Mouse (Mus musculus): ENCODE measurements around the gene Gm21671. TPM values are rescaled to one million over a fixed set of nuclear protein-coding genes. Genes with fewer than 3 reads are reported as not detected.

The Gm21671 gene
- total and polyA plus RNA-seq, 2 experiments from 2014 or later = not detected

Other genes starting within 250 kb of the Gm21671 start
- 7.3 and 29.1 TPM in 2 replicates for gene Xrcc2, start 248.6 kb downstream of the Gm21671 start, total RNA-seq (2014; rRNA removed; ENCODE audit: low replicate concordance)
- gene Xrcc2, start 248.6 kb downstream of the Gm21671 start, polyA plus RNA-seq (2015; fragmentation: Nextera tagmentation; extraction: Ambion mirVana) = 3.0 and 3.3 TPM in 2 replicates
- 12.0 and 16.7 TPM in 2 replicates for gene Actr3b, start 194.4 kb downstream of the Gm21671 start, total RNA-seq (2014; rRNA removed; ENCODE audit: low replicate concordance)
- gene Actr3b, start 194.4 kb downstream of the Gm21671 start, polyA plus RNA-seq (2015; fragmentation: Nextera tagmentation; extraction: Ambion mirVana) = 27.6 and 29.4 TPM in 2 replicates
- 0.42 TPM in 1 of 2 replicates, not detected in the other for gene Gm21663, start 12.0 kb downstream of the Gm21671 start, total RNA-seq (2014; rRNA removed; ENCODE audit: low replicate concordance)
- gene Gm21663, start 12.0 kb downstream of the Gm21671 start, polyA plus RNA-seq (2015; fragmentation: Nextera tagmentation; extraction: Ambion mirVana) = not detected in 2 replicates
- not detected in 2 replicates for gene Gm21680, start 18.2 kb upstream of the Gm21671 start, total RNA-seq (2014; rRNA removed; ENCODE audit: low replicate concordance)
- not detected in 2 replicates for gene Gm21680, start 18.2 kb upstream of the Gm21671 start, polyA plus RNA-seq (2015; fragmentation: Nextera tagmentation; extraction: Ambion mirVana)
- not detected in 2 replicates for gene Gm21698, start 34.2 kb upstream of the Gm21671 start, total RNA-seq (2014; rRNA removed; ENCODE audit: low replicate concordance)
- 0.05 and 0.10 TPM in 2 replicates for gene Gm21698, start 34.2 kb upstream of the Gm21671 start, polyA plus RNA-seq (2015; fragmentation: Nextera tagmentation; extraction: Ambion mirVana)
- gene Gm1979, start 50.4 kb upstream of the Gm21671 start, total RNA-seq (2014; rRNA removed; ENCODE audit: low replicate concordance) = not detected in 2 replicates
- 0.05 TPM in 1 of 2 replicates, not detected in the other for gene Gm1979, start 50.4 kb upstream of the Gm21671 start, polyA plus RNA-seq (2015; fragmentation: Nextera tagmentation; extraction: Ambion mirVana)
- not detected in 2 replicates for gene Gm5862, start 68.5 kb upstream of the Gm21671 start, total RNA-seq (2014; rRNA removed; ENCODE audit: low replicate concordance)
- not detected in 2 replicates for gene Gm5862, start 68.5 kb upstream of the Gm21671 start, polyA plus RNA-seq (2015; fragmentation: Nextera tagmentation; extraction: Ambion mirVana)
- gene Speer4a, start 85.1 kb upstream of the Gm21671 start, total RNA-seq (2014; rRNA removed; ENCODE audit: low replicate concordance) = not detected in 2 replicates
- 0.04 TPM in 1 of 2 replicates, not detected in the other for gene Speer4a, start 85.1 kb upstream of the Gm21671 start, polyA plus RNA-seq (2015; fragmentation: Nextera tagmentation; extraction: Ambion mirVana)
- gene Gm7347, start 104.2 kb upstream of the Gm21671 start, total RNA-seq (2014; rRNA removed; ENCODE audit: low replicate concordance) = not detected in 2 replicates
- gene Gm7347, start 104.2 kb upstream of the Gm21671 start, polyA plus RNA-seq (2015; fragmentation: Nextera tagmentation; extraction: Ambion mirVana) = not detected in 2 replicates
- gene Gm10471, start 134.9 kb upstream of the Gm21671 start, total RNA-seq (2014; rRNA removed; ENCODE audit: low replicate concordance) = not detected in 2 replicates
- gene Gm10471, start 134.9 kb upstream of the Gm21671 start, polyA plus RNA-seq (2015; fragmentation: Nextera tagmentation; extraction: Ambion mirVana) = not detected in 2 replicates
- not detected in 2 replicates for gene 5031410I06Rik, start 150.9 kb upstream of the Gm21671 start, total RNA-seq (2014; rRNA removed; ENCODE audit: low replicate concordance)
- 0.04 TPM in 1 of 2 replicates, not detected in the other for gene 5031410I06Rik, start 150.9 kb upstream of the Gm21671 start, polyA plus RNA-seq (2015; fragmentation: Nextera tagmentation; extraction: Ambion mirVana)
- gene Gm10220, start 167.0 kb upstream of the Gm21671 start, total RNA-seq (2014; rRNA removed; ENCODE audit: low replicate concordance) = not detected in 2 replicates
- not detected in 2 replicates for gene Gm10220, start 167.0 kb upstream of the Gm21671 start, polyA plus RNA-seq (2015; fragmentation: Nextera tagmentation; extraction: Ambion mirVana)

Data from heart, postnatal 0 days (tissue).